Mouse (Mus musculus) embryonic stem cell, embryonic (primary cell): ENCODE measurements at regions not wholly inside any gene's neighbourhood (a gene's known extent, or its start where the extent isn't known, plus 50 kb on each side); places are given as distances from the start of the nearest gene placed in this dataset.
"Not testable (repeated sequence)": the region's sequence is repeated elsewhere in the genome, so short reads cannot be mapped to it uniquely, and the experiment has no call there.

ENCODE experiments used
- CTCF ChIA-PET, 4 experiments: fragments of 300-600 bp in 2 of 4; fragments of 350-600 bp in 2 of 4; sonication (Branson Sonifier 250); formaldehyde crosslinking; loops; one replicate each; lab custom pipeline; 2022; ENCODE audit warnings: inconsistent platforms in 2 of 4; lab: Charles Lee
- POLR2A ChIA-PET, 4 experiments: fragments of 300-600 bp in 2 of 4; fragments of 350-600 bp in 2 of 4; sonication (Branson Sonifier 250); formaldehyde crosslinking; loops; one replicate each; lab custom pipeline; 2022; ENCODE audit warnings: antibody characterized with exemption in 4 of 4, inconsistent platforms in 1 of 4; lab: Charles Lee

DNA sequence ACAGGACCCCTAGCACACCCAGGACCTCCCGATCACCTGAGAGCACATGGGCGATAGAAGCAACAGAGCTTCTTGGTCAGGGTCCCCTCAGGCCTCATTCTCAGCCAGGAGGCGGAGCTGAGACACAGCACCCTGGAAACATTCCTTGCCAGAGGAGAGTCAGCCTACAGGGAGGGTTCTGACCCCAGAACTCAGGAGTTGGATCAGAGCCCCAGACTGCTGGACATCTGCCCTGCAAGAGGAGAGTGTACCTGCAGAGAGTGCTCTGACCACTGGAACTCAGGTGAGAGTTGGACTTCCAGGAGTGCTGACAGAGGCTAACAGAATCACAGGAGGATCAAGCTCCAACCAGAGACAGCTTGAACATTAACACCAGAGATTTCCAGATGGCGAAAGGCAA is 76.1 kb downstream of the Gpr85 start:
- POLR2A ChIA-PET: not testable (repeated sequence)
- CTCF ChIA-PET: interaction anchor here in 2 of 4 experiments (0.6 kb wide), 2 partner anchors 107 to 1137 kb away, joined by 6 to 7 read pairs; no protein-coding TSS in a partner anchor

DNA sequence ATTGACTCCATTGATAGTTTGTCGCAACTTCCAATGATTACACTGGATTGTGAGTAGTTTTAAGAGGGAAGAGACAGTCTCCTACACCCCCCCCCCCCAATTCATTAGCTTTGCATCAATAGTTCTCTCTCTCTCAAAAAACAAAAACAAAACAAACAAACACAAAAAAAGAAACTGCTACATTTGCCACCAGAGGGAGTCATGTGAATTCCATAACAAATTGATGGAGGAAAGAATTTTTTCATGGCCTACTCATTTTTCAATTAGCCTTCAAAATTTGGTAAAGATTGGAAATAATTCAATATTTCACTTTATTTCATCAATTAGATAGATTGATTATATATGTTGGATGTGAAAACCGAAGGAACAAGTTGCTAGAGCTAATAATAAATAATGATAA is 80.3 kb downstream of the Gpr85 start:
- CTCF ChIA-PET: interaction anchor here in 1 of 4 experiments (0.5 kb wide), 1 partner anchor 109 kb away, joined by 3 read pairs; no protein-coding TSS in a partner anchor
- POLR2A ChIA-PET: no interaction called here

DNA sequence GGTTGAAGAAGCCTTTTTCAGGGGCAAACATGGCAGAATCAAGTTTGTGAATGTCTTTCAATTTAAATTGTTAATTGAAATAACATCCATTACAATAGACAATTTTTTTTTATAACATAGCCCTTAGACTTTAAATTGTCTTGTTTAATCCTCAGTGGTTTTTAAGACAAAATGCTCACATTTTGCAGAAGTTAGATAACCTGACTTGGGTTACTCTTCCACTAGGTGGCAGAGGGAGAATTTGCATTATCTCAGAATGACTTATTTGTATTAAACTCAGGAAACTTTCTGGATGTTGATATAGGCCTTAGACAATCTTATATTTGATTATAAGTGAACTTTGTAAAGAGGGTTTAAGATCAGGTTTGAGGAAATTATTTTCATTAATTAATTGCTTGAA is 80.8 kb downstream of the Gpr85 start:
- POLR2A ChIA-PET: interaction anchor here in 1 of 4 experiments (1.0 kb wide), 1 partner anchor 10 kb away, joined by 3 read pairs; no protein-coding TSS in a partner anchor
- CTCF ChIA-PET: no interaction called here

DNA sequence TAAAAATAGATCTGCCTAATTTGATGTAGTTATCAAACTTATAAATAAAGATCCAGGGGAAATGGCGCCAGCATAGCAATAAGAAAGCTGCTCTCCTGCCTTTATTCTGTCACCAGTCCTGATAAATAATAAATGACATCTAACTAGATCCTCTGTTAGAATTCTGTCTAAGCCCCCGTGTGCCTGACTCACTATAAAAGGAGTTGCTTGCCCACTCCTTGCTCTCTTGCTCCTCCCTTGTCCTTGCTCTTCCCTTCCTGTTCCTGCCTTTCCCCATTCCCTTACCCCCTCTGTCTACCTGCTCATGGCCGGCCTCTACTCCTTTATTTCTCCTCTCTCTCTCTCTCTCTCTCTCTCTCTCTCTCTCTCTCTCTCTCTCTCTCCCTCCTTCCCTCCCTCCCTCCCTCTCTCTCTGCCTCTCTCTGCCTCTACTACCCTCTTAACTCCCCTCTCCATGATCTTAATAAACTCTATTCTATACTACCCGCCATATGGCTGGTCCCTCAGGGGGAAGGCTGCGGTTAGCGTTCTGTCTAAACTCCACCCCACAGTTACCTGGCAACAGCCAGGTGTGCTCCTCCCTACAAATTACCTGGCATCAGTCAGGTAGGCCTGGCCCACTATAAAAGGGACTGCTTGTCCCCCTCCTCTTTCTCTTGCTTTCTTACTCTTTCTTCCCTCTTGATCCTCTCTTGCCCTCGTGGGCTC is 71.3 kb upstream of the Bmt2 start:
- ChIA-PET CTCF (no interaction called here), POLR2A (interaction anchor here in 2 of 4 experiments (1.0 to 3.1 kb wide), 7 partner anchors 9 to 124 kb away, joined by 3 to 13 read pairs (median 4); partner anchors contain the start of gene Bmt2 (in 2 of the 2))

DNA sequence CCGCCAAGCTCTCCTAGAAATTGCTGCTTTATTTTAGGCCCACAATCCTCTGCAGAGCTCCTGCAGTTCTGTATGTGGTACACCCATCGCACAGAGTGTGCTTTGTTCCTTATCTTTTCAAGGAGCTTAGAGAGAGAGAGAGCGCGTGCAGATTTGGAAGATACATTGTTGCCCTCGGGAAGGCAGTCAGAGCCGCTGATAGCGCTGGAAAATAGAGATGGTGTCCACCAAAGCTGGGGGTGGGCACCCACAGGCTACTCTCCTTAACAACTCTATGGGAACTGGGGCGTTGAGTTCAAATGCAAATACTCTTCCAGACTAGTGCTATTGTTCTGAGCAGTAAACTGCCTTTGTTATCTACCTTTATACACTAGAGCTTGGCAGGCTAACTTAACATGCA is 70.2 kb upstream of the Bmt2 start:
- POLR2A ChIA-PET: interaction anchor here in 3 of 4 experiments (0.6 to 3.1 kb wide), 13 partner anchors 9 to 331 kb away, joined by 3 to 13 read pairs (median 3); partner anchors contain the start of gene Bmt2 (in 2 of the 3)
- CTCF ChIA-PET: interaction anchor here in 1 of 4 experiments (0.5 kb wide), 1 partner anchor 462 kb away, joined by 5 read pairs; no protein-coding TSS in a partner anchor

DNA sequence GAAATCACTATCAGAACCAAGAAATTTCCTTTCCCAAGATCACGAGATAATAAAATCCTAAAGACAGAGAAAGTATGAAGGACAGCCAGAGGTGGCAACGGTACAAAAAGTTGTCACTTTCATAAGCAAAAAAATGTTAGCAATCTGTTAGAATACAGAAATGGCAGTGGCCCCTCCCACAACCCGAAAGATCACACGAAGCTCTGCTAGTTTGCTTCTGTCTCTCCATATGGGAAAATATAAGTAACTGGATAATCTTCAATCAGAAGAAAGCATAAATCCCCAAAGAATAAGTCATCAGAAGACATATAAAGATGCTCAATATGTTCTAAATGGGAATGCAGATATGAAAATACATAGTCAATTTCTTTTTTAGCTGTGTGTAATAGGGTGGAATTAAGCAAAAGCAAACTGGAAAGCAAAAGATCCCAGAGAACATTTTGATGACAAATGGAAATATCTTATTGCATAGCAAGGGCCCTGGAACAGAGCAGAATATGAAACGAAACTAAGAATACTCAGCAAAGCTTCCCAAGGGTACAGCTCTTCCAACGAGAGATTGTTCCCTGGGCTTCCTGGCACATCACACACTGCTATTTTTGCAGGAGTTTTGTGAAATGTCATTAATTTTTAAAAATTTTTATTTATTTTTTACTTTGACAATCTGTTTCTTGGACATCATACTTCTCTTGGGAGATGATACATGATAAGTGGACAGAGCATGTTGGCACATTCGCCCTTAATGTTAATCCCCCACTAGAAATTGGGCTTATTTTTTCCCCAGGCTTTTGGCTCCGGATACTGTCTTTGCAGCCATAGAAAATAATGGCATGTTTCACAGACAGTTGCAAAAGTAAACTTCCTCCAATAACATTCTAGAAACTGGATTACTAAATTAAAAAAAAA is 69.1 kb upstream of the Bmt2 start:
- POLR2A ChIA-PET: interaction anchor here in 2 of 4 experiments (0.8 to 3.1 kb wide), 3 partner anchors 69 to 191 kb away, joined by 3 to 13 read pairs (median 10); partner anchors contain the start of gene Bmt2 (in 2 of the 2)
- CTCF ChIA-PET: no interaction called here
